Mouse (Mus musculus): ENCODE results near the gene Nup153. TPM values are rescaled to one million over a fixed set of nuclear protein-coding genes. Genes with fewer than 3 reads are reported as not detected.

Nup153 gene
- polyA plus RNA-seq, 1 experiment from 2014 or later = 42.8 TPM

DNA sequence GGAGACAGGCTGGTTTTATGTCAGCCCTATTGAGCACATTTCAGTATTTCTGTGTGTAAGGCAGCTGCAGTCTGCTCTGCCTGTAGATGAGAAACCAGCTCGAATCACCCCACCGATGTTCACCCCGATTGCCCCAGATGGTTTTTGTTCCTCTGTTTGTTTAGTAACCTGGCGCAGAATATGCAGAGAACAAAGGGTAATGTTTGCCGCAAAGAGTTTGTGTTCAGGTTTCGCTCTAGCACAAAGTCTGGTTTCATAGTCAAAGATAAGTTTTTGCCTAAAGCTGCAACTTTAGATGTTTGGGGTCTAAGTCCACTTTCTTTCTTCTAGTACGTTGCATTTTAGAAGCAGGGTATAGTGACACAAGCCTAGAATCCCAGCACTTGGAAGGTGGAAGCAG is 75.1 kb downstream of the Nup153 start:
- ATAC-seq (ENCODE audit: insufficient read depth) (no peak), DNase-seq (no peak)
- Histone ChIP-seq H3K9ac (no peak overlapping the region), H3K9me3 (ENCODE audit: low read depth, low read length) (no peaks in the 10 kb centered on the region), H3K27ac (ENCODE audit: low read depth) (no peak overlapping the region), H3K36me3 (ENCODE audit: insufficient read depth) (no peaks in the 10 kb centered on the region), H3K4me3 (ENCODE audit: low read depth, low read length) (no peak overlapping the region), H3K27me3 (ENCODE audit: insufficient read depth, low read length) (no peaks in the 10 kb centered on the region), H3K4me1 (ENCODE audit: insufficient read depth) (no peaks in the 10 kb centered on the region), H3K4me2 (no peak overlapping the region)
- WGBS = 77% methylated on average over 7 of the region's 7 CpGs
- no peak for TF ChIP-seq CTCF (IDR thresholded peaks at IDR 0.05; ENCODE audit: low read depth)

- Histone ChIP-seq H3K9me3 (ENCODE audit: low read depth, low read length) (no peaks in the 10 kb centered on the region), H3K4me1 (ENCODE audit: insufficient read depth) (no peaks in the 10 kb centered on the region), H3K27ac (ENCODE audit: low read depth) (no peak overlapping the region), H3K36me3 (ENCODE audit: insufficient read depth) (no peaks in the 10 kb centered on the region), H3K27me3 (ENCODE audit: insufficient read depth, low read length) (no peaks in the 10 kb centered on the region), H3K4me3 (ENCODE audit: low read depth, low read length) (no peak overlapping the region), H3K4me2 (no peak overlapping the region), H3K9ac (no peak overlapping the region)
- no peak for TF ChIP-seq CTCF (IDR thresholded peaks at IDR 0.05; ENCODE audit: low read depth)
- 81% methylated on average over 7 of the region's 7 CpGs for WGBS
- DNase-seq (no peak), ATAC-seq (ENCODE audit: insufficient read depth) (no peak)
These were observed 75.9 kb downstream of the Nup153 start for GRCm38 (mm10) chr13:46651853-46652252.

DNA sequence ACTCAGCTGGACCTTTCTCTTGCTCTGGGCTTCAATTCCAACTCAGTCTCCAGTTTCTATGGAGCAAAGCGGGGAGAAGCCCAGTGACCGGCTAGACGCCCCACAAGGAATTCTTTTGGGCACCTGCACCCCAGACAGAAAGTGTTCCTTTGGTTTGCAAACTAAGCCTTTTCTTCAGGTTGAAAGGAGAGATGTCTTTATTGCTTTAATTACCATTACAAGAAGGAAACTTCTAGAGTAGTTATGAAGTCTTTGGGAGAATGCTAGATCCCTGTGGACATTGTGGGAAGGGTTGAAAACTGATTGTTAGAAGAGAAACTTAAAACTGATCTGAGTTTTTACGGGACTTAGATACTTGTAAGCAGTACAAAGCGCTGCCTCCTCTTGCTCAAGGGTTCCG is 82.3 kb downstream of the Nup153 start:
- H3K9me3 ChIP-seq (ENCODE audit: low read depth, low read length) = peaks cover 3% of the 10 kb centered on the region; the same call in 1 of the 2 replicates
- no peaks in the 10 kb centered on the region for H3K27me3 ChIP-seq (ENCODE audit: insufficient read depth, low read length)
- no peak for ATAC-seq (ENCODE audit: insufficient read depth)
- DNase-seq = no peak
- no peak overlapping the region for H3K4me3 ChIP-seq (ENCODE audit: low read depth, low read length)
- no peaks in the 10 kb centered on the region for H3K4me1 ChIP-seq (ENCODE audit: insufficient read depth)
- no peak overlapping the region for H3K9ac ChIP-seq
- H3K36me3 ChIP-seq (ENCODE audit: insufficient read depth) = no peaks in the 10 kb centered on the region
- 73% methylated on average over 6 of the region's 6 CpGs for WGBS
- no peak overlapping the region for H3K4me2 ChIP-seq
- no peak for TF ChIP-seq CTCF (IDR thresholded peaks at IDR 0.05; ENCODE audit: low read depth)
- no peak overlapping the region for H3K27ac ChIP-seq (ENCODE audit: low read depth)

- DNase-seq (no peak), ATAC-seq (ENCODE audit: insufficient read depth) (no peak)
- peaks cover 3% of the 10 kb centered on the region; the same call in 1 of the 2 replicates for H3K9me3 ChIP-seq (ENCODE audit: low read depth, low read length)
- no peaks in the 10 kb centered on the region for H3K36me3 ChIP-seq (ENCODE audit: insufficient read depth)
- H3K27me3 ChIP-seq (ENCODE audit: insufficient read depth, low read length) = no peaks in the 10 kb centered on the region
- no peaks in the 10 kb centered on the region for H3K4me1 ChIP-seq (ENCODE audit: insufficient read depth)
- no peak overlapping the region for H3K9ac ChIP-seq
- H3K27ac ChIP-seq (ENCODE audit: low read depth) = no peak overlapping the region
- no peak overlapping the region for H3K4me2 ChIP-seq
- WGBS = 85% methylated on average over 6 of the region's 6 CpGs
- TF ChIP-seq CTCF (IDR thresholded peaks at IDR 0.05; ENCODE audit: low read depth) = no peak
- no peak overlapping the region for H3K4me3 ChIP-seq (ENCODE audit: low read depth, low read length)
These were observed 83.6 kb downstream of the Nup153 start for GRCm38 (mm10) chr13:46644175-46644574.

DNA sequence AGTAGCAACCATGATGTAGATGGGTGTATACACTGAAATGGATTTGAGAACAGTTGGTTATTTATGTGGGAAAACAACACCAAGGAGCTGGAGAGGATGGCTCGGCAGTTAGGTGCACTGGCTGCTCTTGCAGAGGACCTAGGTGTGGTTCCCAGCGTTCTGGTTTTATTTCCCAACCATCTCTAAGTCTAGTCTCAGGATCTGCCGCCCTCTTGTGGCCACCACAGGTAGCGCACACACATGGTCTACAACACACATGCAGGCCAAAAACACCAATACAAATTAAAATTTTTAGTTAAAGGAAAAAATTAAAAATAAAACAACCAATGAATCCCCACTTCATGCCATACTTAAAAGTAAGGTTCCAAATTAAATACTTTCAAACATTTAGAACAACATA is 85.4 kb downstream of the Nup153 start:
- H3K4me3 ChIP-seq (ENCODE audit: low read depth, low read length) = no peak overlapping the region
- peaks cover 3% of the 10 kb centered on the region; the same call in 1 of the 2 replicates for H3K9me3 ChIP-seq (ENCODE audit: low read depth, low read length)
- no peak overlapping the region for H3K9ac ChIP-seq
- 86% methylated on average over 4 of the region's 4 CpGs for WGBS
- no peaks in the 10 kb centered on the region for H3K27me3 ChIP-seq (ENCODE audit: insufficient read depth, low read length)
- no peak overlapping the region for H3K27ac ChIP-seq (ENCODE audit: low read depth)
- ATAC-seq (ENCODE audit: insufficient read depth) = no peak
- H3K4me2 ChIP-seq = no peak overlapping the region
- no peaks in the 10 kb centered on the region for H3K4me1 ChIP-seq (ENCODE audit: insufficient read depth)
- DNase-seq = no peak
- TF ChIP-seq CTCF (IDR thresholded peaks at IDR 0.05; ENCODE audit: low read depth) = peak; percentile 55
- H3K36me3 ChIP-seq (ENCODE audit: insufficient read depth) = no peaks in the 10 kb centered on the region

- no peaks in the 10 kb centered on the region for H3K36me3 ChIP-seq (ENCODE audit: insufficient read depth)
These were observed 86.9 kb downstream of the Nup153 start for GRCm38 (mm10) chr13:46640608-46641468.

GRCm38 (mm10) chr13:46634133-46634488 is 93.6 kb downstream of the Nup153 start:
- Histone ChIP-seq H3K4me2 (no peak overlapping the region), H3K4me1 (ENCODE audit: insufficient read depth) (no peaks in the 10 kb centered on the region), H3K4me3 (ENCODE audit: low read depth, low read length) (no peak overlapping the region), H3K9me3 (ENCODE audit: low read depth, low read length) (no peaks in the 10 kb centered on the region), H3K36me3 (ENCODE audit: insufficient read depth) (no peaks in the 10 kb centered on the region), H3K9ac (no peak overlapping the region), H3K27ac (ENCODE audit: low read depth) (no peak overlapping the region), H3K27me3 (ENCODE audit: insufficient read depth, low read length) (no peaks in the 10 kb centered on the region; the same call in 1 of the 2 replicates)
- ATAC-seq (ENCODE audit: insufficient read depth) (no peak), DNase-seq (peak; percentile 23)
- 52% methylated on average over 6 of the region's 6 CpGs for WGBS
- no peak for TF ChIP-seq CTCF (IDR thresholded peaks at IDR 0.05; ENCODE audit: low read depth)

More at GRCm38 (mm10) chr13:46640608-46641468, 86.9 kb downstream of the Nup153 start:
- Histone ChIP-seq H3K9me3 (ENCODE audit: low read depth, low read length) (peaks cover 3% of the 10 kb centered on the region; the same call in 1 of the 2 replicates), H3K4me1 (ENCODE audit: insufficient read depth) (no peaks in the 10 kb centered on the region), H3K27ac (ENCODE audit: low read depth) (no peak overlapping the region), H3K27me3 (ENCODE audit: insufficient read depth, low read length) (no peaks in the 10 kb centered on the region), H3K4me2 (no peak overlapping the region), H3K9ac (no peak overlapping the region), H3K4me3 (ENCODE audit: low read depth, low read length) (no peak overlapping the region)
- 83% methylated on average over 10 of the region's 10 CpGs for WGBS
- no peak for ATAC-seq (ENCODE audit: insufficient read depth)
- no peak for TF ChIP-seq CTCF (IDR thresholded peaks at IDR 0.05; ENCODE audit: low read depth)
- no peak for DNase-seq
